Mouse (Mus musculus) lung, adult 2 months (tissue): ENCODE measurements around the gene Vps51.

ENCODE experiments used
- CTCF ChIP-seq: fragments of 200-500 bp; IDR thresholded peaks from 2 replicates; pipeline ENCODE4 v1.5.1; 2011; ENCODE audit warnings: mild to moderate bottlenecking, low read length, control low read depth; ENCODE audit not compliant: insufficient read depth
- POLR2A ChIP-seq: fragments of 200-500 bp; IDR thresholded peaks from 2 replicates; pipeline ENCODE4 v1.6.1; 2011; ENCODE audit warnings: low read depth, mild to moderate bottlenecking, control low read depth, low read length, borderline replicate concordance; ENCODE audit errors: extremely low read depth

- TF ChIP-seq CTCF: no peak
- TF ChIP-seq POLR2A: no peak
Measured at GRCm38 (mm10) chr19:6118677-6119185, 41.7 kb upstream of the Vps51 start.
